Mouse (Mus musculus) myocyte (in vitro differentiated cells): ENCODE measurements around the gene Cdk17. TPM values are rescaled to one million over a fixed set of nuclear protein-coding genes. Genes with fewer than 3 reads are reported as not detected.

ENCODE experiments used
- H3K27me3 ChIP-seq: one replicate; pipeline ENCODE4 v1.6.1; 2011; ENCODE audit not compliant: control insufficient read depth, insufficient read depth, insufficient read length
- H3K36me3 ChIP-seq: one replicate; pipeline ENCODE4 v1.6.1; 2011; ENCODE audit not compliant: control insufficient read depth, insufficient read depth
- H3K4me2 ChIP-seq: one replicate; pipeline ENCODE4 v1.6.1; 2011; ENCODE audit warnings: low read depth, control low read depth
- H3K4me3 ChIP-seq: one replicate; pipeline ENCODE4 v1.5.1; 2011; ENCODE audit warnings: mild to moderate bottlenecking, control low read depth, moderate library complexity
- H3K79me2 ChIP-seq: one replicate; pipeline ENCODE4 v1.6.1; 2011; ENCODE audit not compliant: control insufficient read depth, insufficient read depth
- H3ac ChIP-seq: one replicate; pipeline ENCODE4 v1.6.1; 2011; ENCODE audit not compliant: control insufficient read depth, insufficient read length
- CEBPB ChIP-seq: IDR thresholded peaks from 2 replicates; pipeline ENCODE4 v1.6.1; 2011; ENCODE audit warnings: mild to moderate bottlenecking, moderate library complexity; ENCODE audit not compliant: poor library complexity, insufficient read depth, severe bottlenecking
- E2F4 ChIP-seq: IDR thresholded peaks from one replicate; pipeline ENCODE4 v1.6.1; 2011; ENCODE audit warnings: mild to moderate bottlenecking, control low read depth, moderate library complexity; ENCODE audit not compliant: insufficient read depth
- MAX ChIP-seq: IDR thresholded peaks from one replicate; pipeline ENCODE4 v1.6.1; 2011; ENCODE audit warnings: low read depth, mild to moderate bottlenecking, control low read depth
- MYOD1 ChIP-seq, 3 experiments: IDR thresholded peaks; one replicate each; pipeline ENCODE4 v1.6.1; 2011; ENCODE audit warnings: control low read depth in 2 of 3, low read depth in 2 of 3, mild to moderate bottlenecking in 2 of 3, moderate library complexity in 1 of 3; ENCODE audit not compliant: insufficient read length in 2 of 3, control insufficient read depth in 1 of 3
- MYOG ChIP-seq, 3 experiments: IDR thresholded peaks; one replicate each; pipeline ENCODE4 v1.6.1; 2011; ENCODE audit warnings: control low read depth in 2 of 3, low read depth in 2 of 3, mild to moderate bottlenecking in 2 of 3; ENCODE audit not compliant: insufficient read length in 2 of 3, control insufficient read depth in 1 of 3, insufficient read depth in 1 of 3
- POLR2A ChIP-seq: IDR thresholded peaks from one replicate; pipeline ENCODE4 v1.6.1; 2011; ENCODE audit warnings: low read depth, mild to moderate bottlenecking, control low read depth, moderate library complexity; ENCODE audit not compliant: insufficient read length
- POLR2AphosphoS2 ChIP-seq: IDR thresholded peaks from one replicate; pipeline ENCODE4 v1.6.1; 2011; ENCODE audit warnings: low read depth, control low read depth; ENCODE audit not compliant: insufficient read length
- REST ChIP-seq: IDR thresholded peaks from one replicate; pipeline ENCODE4 v1.6.1; 2011; ENCODE audit warnings: mild to moderate bottlenecking, control low read depth, moderate library complexity; ENCODE audit not compliant: insufficient read depth, insufficient read length
- SRF ChIP-seq: IDR thresholded peaks from one replicate; pipeline ENCODE4 v1.6.1; 2011; ENCODE audit warnings: low read depth; ENCODE audit not compliant: control insufficient read depth, insufficient read length
- TCF12 ChIP-seq: IDR thresholded peaks from one replicate; pipeline ENCODE4 v1.6.1; 2011; ENCODE audit warnings: mild to moderate bottlenecking, control low read depth; ENCODE audit not compliant: poor library complexity, insufficient read depth, severe bottlenecking
- TCF3 ChIP-seq: IDR thresholded peaks from one replicate; pipeline ENCODE4 v1.6.1; 2011; ENCODE audit warnings: low read depth, control low read depth; ENCODE audit not compliant: insufficient read length
- USF1 ChIP-seq: IDR thresholded peaks from one replicate; pipeline ENCODE4 v1.6.1; 2011; ENCODE audit warnings: low read depth, mild to moderate bottlenecking, control low read depth, moderate library complexity
- polyA plus RNA-seq: library from polyadenylated mRNA; unstranded; fragments of >200 nt; fragmentation: generic; extraction: Trizol; gene quantifications from one replicate; pipeline ENCODE4 v1.2.1, GENCODE M21; 2012; ENCODE audit warnings: missing spikeins

Gene Cdk17
- polyA plus RNA-seq, 1 experiment, result 11.8 TPM

DNA sequence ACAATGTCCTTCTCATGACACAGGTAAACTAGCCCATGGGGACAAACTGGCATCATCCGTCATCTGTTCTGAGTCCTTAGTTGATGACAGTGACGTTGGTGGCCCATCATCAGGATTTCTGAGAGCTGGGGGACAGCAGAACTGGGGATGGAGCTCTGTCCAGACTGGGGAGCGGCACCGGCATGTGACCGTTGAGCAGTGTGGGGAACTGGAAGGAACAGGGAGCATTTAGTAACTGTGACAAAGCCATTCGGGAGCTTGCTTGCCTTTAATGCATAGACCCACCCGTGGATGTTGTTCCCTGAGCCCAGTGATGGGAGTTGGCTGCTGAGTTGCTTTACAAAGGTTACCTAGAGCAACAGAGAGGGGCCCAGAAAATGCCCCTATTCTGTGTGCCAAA is 89.2 kb downstream of the Cdk17 start:
- H3K79me2 ChIP-seq, result no peaks in the 10 kb centered on the region
- H3ac ChIP-seq, result no peak overlapping the region
- no peak overlapping the region for H3K4me2 ChIP-seq
- no peak overlapping the region for H3K4me3 ChIP-seq
- peaks cover 22% of the 10 kb centered on the region for H3K36me3 ChIP-seq
- H3K27me3 ChIP-seq, result no peaks in the 10 kb centered on the region
- TF ChIP-seq E2F4 (no peak), TCF12 (no peak), MAX (no peak), POLR2A (no peak), POLR2AphosphoS2 (no peak), USF1 (no peak), SRF (no peak), MYOD1 (IDR thresholded peaks at IDR 0.05; ENCODE audit: control insufficient read depth in 1 of 3, insufficient read length in 2 of 3, low read depth in 2 of 3) (no peak), MYOG (IDR thresholded peaks at IDR 0.05; ENCODE audit: control insufficient read depth in 1 of 3, insufficient read depth in 1 of 3, insufficient read length in 2 of 3, low read depth in 2 of 3) (no peak)

DNA sequence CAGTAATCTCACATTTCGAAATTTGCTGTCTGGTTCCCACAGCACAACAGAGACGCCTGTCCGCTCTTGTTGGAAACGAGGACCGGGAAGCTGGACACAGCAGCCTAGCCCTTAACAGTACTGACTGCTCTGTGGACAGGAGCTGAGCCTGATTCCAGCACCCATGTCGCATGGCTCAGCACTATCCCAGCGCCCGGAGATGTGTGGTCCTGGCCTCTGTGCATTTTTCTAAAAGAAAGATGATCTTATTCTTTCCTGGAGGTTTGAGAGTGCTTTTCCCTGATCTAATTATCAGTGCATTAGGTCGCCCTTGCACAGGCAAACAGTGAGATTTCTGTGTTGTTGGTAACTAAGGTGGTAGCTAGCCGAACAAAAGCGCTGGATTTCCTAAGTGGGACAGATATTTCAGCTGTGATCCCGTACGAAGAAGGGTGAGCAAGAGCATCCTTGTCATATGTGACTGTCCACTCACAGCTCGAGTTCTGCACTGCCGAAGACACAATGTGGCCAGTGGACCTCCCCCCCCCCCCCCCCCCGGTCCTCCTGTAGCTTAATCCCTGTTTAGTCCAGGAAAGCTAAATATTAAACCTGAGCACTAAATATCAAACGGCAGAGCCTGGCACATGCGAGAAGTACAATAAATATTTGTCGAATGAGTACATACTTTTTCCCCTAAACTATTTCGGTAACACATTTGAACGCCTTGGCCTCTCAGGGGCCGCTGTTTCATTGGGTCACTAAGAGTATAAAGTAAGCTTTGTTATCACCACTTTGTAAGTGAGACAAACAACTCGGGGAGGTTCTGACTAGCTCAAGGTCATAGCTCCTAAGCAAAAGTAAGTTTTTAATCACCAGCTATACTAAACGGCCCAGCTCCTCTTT is 90.0 kb downstream of the Cdk17 start:
- no peak overlapping the region for H3K4me2 ChIP-seq
- TF ChIP-seq POLR2AphosphoS2 (no peak), CEBPB (no peak), MYOD1 (IDR thresholded peaks at IDR 0.05; ENCODE audit: control insufficient read depth in 1 of 3, insufficient read length in 2 of 3, low read depth in 2 of 3) (no peak), REST (no peak), POLR2A (no peak), TCF3 (no peak), MYOG (IDR thresholded peaks at IDR 0.05; ENCODE audit: control insufficient read depth in 1 of 3, insufficient read depth in 1 of 3, insufficient read length in 2 of 3, low read depth in 2 of 3) (no peak), E2F4 (no peak), SRF (no peak), USF1 (no peak), TCF12 (no peak), MAX (no peak)
- H3K4me3 ChIP-seq, result no peak overlapping the region
- H3K27me3 ChIP-seq, result no peaks in the 10 kb centered on the region
- H3K36me3 ChIP-seq, result peaks cover 22% of the 10 kb centered on the region
- H3K79me2 ChIP-seq, result no peaks in the 10 kb centered on the region
- H3ac ChIP-seq, result no peak overlapping the region

DNA sequence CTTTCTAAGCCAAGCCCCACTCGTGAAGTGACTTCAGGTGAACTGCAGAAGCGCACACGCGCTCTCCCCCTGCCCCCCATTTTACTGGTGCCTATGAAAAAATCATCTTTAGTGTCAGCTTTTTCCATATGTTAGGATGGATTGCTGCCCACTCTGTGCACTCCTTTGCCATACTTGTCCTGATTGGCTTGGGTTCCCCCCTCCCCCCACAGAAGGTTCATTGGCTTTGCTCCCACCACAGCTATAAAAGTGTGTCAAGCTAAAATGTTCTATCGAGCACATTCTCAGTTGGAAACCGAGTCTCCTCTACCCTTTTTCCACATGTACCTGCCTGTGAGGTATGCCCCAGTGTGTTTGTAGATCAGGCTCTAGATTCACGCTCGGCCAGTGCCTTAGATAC is 90.8 kb downstream of the Cdk17 start:
- peaks cover 24% of the 10 kb centered on the region for H3K36me3 ChIP-seq
- no peak for TF ChIP-seq MYOD1 (IDR thresholded peaks at IDR 0.05; ENCODE audit: control insufficient read depth in 1 of 3, insufficient read length in 2 of 3, low read depth in 2 of 3)
- TF ChIP-seq TCF3, result no peak
- no peak for TF ChIP-seq CEBPB
- no peak for TF ChIP-seq MYOG (IDR thresholded peaks at IDR 0.05; ENCODE audit: control insufficient read depth in 1 of 3, insufficient read depth in 1 of 3, insufficient read length in 2 of 3, low read depth in 2 of 3)
- no peak for TF ChIP-seq POLR2AphosphoS2
- TF ChIP-seq SRF, result no peak
- TF ChIP-seq POLR2A, result no peak
- TF ChIP-seq REST, result no peak
- TF ChIP-seq USF1, result no peak
- no peak for TF ChIP-seq TCF12

DNA sequence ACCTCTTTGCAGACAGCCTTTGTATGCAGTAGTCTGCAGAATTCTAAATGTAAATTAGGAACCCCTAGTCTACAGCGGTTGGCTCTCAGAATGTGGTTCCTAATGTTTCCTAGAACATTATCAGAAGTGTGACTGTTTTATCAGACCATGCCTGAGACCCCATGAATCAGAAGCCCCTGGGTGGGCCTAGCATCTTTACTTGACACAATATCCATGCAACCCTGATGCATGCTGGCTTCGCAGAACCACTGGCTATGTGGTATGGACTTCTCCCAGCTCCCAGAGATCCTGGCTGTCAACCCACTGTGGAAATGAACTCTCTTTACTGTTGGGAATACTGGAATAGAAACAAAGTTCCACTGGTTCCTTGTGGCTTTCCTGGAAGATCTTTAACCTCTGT is 92.0 kb downstream of the Cdk17 start:
- Histone ChIP-seq H3K36me3 (peaks cover 28% of the 10 kb centered on the region), H3K4me2 (no peak overlapping the region), H3ac (no peak overlapping the region), H3K79me2 (no peaks in the 10 kb centered on the region), H3K4me3 (no peak overlapping the region), H3K27me3 (no peaks in the 10 kb centered on the region)
- TF ChIP-seq E2F4, result no peak
- no peak for TF ChIP-seq USF1
- TF ChIP-seq POLR2A, result no peak
- no peak for TF ChIP-seq REST
- no peak for TF ChIP-seq MYOG (IDR thresholded peaks at IDR 0.05; ENCODE audit: control insufficient read depth in 1 of 3, insufficient read depth in 1 of 3, insufficient read length in 2 of 3, low read depth in 2 of 3)
- no peak for TF ChIP-seq SRF
- TF ChIP-seq POLR2AphosphoS2, result no peak
- no peak for TF ChIP-seq MYOD1 (IDR thresholded peaks at IDR 0.05; ENCODE audit: control insufficient read depth in 1 of 3, insufficient read length in 2 of 3, low read depth in 2 of 3)
- no peak for TF ChIP-seq TCF12
- no peak for TF ChIP-seq CEBPB
- no peak for TF ChIP-seq MAX
- no peak for TF ChIP-seq TCF3

More for the DNA sequence above, 90.8 kb downstream of the Cdk17 start:
- Histone ChIP-seq H3K79me2 (no peaks in the 10 kb centered on the region), H3K4me3 (no peak overlapping the region), H3K4me2 (no peak overlapping the region), H3ac (no peak overlapping the region), H3K27me3 (no peaks in the 10 kb centered on the region)
